Mouse (Mus musculus) midbrain, embryonic 12.5 days (tissue): Measurements from ENCODE around the gene Cntnap5b. TPM values are rescaled to one million over a fixed set of nuclear protein-coding genes. Genes with fewer than 3 reads are reported as not detected.
A peak's percentile ranks its signal among the peaks of the same experiment; 100 is the strongest.

Experiments used
- ATAC-seq: fragments of 200-750 bp; cut with Nextera tagmentation; 2 replicates; pipeline ENCODE4 v1.8.0; 2017; ENCODE audit warnings: low read depth, moderate TSS enrichment, moderate library complexity; ENCODE audit not compliant: low FRiP score
- H3K27ac ChIP-seq: fragments of 300-500 bp; sonication (generic); replicated peaks from 2 replicates; pipeline ENCODE4 v1.5.1; 2016; ENCODE audit warnings: mild to moderate bottlenecking
- H3K27me3 ChIP-seq: fragments of 300-500 bp; sonication (generic); 2 replicates; pipeline ENCODE4 v1.6.1; 2016; ENCODE audit warnings: mild to moderate bottlenecking
- H3K36me3 ChIP-seq: fragments of 300-500 bp; sonication (generic); 2 replicates; pipeline ENCODE4 v1.6.1; 2016
- H3K4me1 ChIP-seq: fragments of 300-500 bp; sonication (generic); 2 replicates; pipeline ENCODE4 v1.6.1; 2016
- H3K4me2 ChIP-seq: fragments of 300-500 bp; sonication (generic); replicated peaks from 2 replicates; pipeline ENCODE4 v1.6.1; 2016; ENCODE audit warnings: mild to moderate bottlenecking, moderate library complexity
- H3K4me3 ChIP-seq: fragments of 300-500 bp; sonication (generic); 2 replicates; pipeline ENCODE4 v1.5.1; 2016; ENCODE audit warnings: mild to moderate bottlenecking
- H3K9ac ChIP-seq: fragments of 300-500 bp; sonication (generic); replicated peaks from 2 replicates; pipeline ENCODE4 v1.6.1; 2016; ENCODE audit warnings: mild to moderate bottlenecking, moderate library complexity
- H3K9me3 ChIP-seq: fragments of 300-500 bp; sonication (generic); 2 replicates; pipeline ENCODE4 v1.6.1; 2016; ENCODE audit warnings: mild to moderate bottlenecking
- WGBS: fragments of 180-500 bp; shearing (Covaris S2); methylation state at CpG from one replicate; pipeline ENCODE4 v1.1.7; 2016; 5-methylcytosine and 5-hydroxymethylcytosine counted together
- polyA plus RNA-seq: library from polyadenylated mRNA; unstranded; fragments of >200 nt; fragmentation: Nextera tagmentation; extraction: Ambion mirVana; gene quantifications from 2 replicates; pipeline ENCODE4 v1.2.1, GENCODE M21; 2016

Gene Cntnap5b
- polyA plus RNA-seq: 0.54 and 0.69 TPM in 2 replicates

GRCm38 (mm10) chr1:99772614-99773013 is at the start of gene Cntnap5b:
TSS of gene Cntnap5b (plus strand) at chr1:99772765.
- no peaks in the 10 kb centered on the region for H3K36me3 ChIP-seq
- H3K4me1 ChIP-seq: 0 out of 2 replicates have a peak, but pooled peaks cover 4% of the 10 kb centered on the region
- H3K9me3 ChIP-seq: no peaks in the 10 kb centered on the region
- no peaks in the 10 kb centered on the region for H3K27me3 ChIP-seq
- peak within 1 kb of the TSS; percentile 36 for H3K4me3 ChIP-seq
- ATAC-seq: peak; percentile 28; the same call in 1 of the 2 replicates
- WGBS: 29% methylated on average over 7 of the region's 7 CpGs
- H3K9ac ChIP-seq: peak within 1 kb of the TSS; percentile 11; the same call in 1 of the 2 replicates
- no peak within 1 kb of the TSS for H3K27ac ChIP-seq
- H3K4me2 ChIP-seq: peak within 1 kb of the TSS; percentile 55

DNA sequence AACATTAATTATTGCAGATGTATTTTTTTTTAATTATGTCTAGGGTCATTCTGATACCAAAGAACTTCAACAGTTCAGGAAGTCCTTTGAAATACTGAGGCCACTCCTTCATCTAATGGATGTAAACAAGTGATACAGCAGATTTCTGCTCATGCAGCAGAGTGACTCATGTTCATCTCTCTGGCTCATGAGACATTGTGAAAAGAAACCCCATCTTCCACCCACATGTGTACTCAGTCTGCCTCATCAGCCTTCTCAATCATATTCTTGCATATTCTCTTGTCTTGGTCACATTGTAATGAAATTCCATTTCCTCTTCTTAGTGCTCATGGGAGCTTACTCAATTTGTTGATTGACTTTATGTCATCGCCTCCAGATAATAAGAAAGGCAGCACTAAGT is 12.6 kb upstream of the Cntnap5b start:
- no peaks in the 10 kb centered on the region for H3K4me1 ChIP-seq
- no peak overlapping the region for H3K4me2 ChIP-seq
- no peak for ATAC-seq
- no peaks in the 10 kb centered on the region for H3K36me3 ChIP-seq
- no peaks in the 10 kb centered on the region for H3K27me3 ChIP-seq
- H3K9me3 ChIP-seq: no peaks in the 10 kb centered on the region
- no peak overlapping the region for H3K4me3 ChIP-seq
- no peak overlapping the region for H3K27ac ChIP-seq
- H3K9ac ChIP-seq: no peak overlapping the region
- 92% methylated on average over 1 of the region's 1 CpGs for WGBS

DNA sequence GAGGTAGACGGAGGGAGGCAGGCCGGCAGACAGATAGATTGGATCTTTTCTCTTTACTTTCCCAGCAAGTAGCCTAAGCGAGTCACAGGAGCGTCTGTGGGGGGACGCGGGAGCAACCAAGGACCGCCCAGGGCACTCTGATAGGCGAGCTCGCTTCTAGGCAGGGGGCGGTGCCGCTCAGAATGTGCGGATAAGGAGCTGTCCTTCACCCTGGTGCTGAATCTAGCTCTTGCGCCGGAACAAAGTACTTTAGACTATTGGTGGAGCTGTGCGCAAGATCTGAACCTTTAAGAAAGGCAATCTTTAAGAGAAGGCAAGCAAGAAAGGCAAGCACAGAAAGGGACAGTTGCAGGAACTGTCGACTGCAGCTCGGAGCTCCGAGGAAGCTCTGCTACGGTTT is 382 bp upstream of the Cntnap5b start:
- peak; percentile 94 for ATAC-seq
- Histone ChIP-seq H3K4me3 (peak overlapping the region; percentile 36), H3K9ac (peak overlapping the region; percentile 11; the same call in 1 of the 2 replicates), H3K9me3 (no peaks in the 10 kb centered on the region), H3K4me1 (0 out of 2 replicates have a peak, but pooled peaks cover 4% of the 10 kb centered on the region), H3K27ac (no peak overlapping the region), H3K36me3 (no peaks in the 10 kb centered on the region), H3K27me3 (no peaks in the 10 kb centered on the region), H3K4me2 (peak overlapping the region; percentile 55)
- 2% methylated on average over 19 of the region's 19 CpGs for WGBS

DNA sequence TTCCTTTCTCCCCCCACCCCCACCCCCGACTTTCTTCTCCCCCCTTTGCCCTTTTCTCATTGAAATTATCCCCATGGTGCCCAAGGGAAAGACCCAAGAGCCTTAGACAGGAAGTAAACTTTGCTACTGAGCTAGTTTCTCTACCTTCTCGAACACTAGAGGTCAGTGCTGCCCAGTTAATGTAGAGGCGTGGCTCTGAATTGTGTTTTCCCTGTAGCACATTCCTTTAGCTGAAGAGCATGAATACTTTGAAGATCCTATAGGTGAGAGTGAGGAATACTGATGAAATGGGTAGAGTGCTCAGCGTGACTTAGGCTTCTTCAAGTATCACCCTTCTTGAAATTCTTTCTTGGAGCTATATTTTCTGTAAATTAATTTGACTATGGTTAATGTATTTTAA is 1.6 kb downstream of the Cntnap5b start:
- WGBS: 7% methylated on average over 4 of the region's 4 CpGs
- Histone ChIP-seq H3K27ac (no peak overlapping the region), H3K9me3 (no peaks in the 10 kb centered on the region), H3K9ac (no peak overlapping the region), H3K27me3 (no peaks in the 10 kb centered on the region), H3K4me2 (no peak overlapping the region), H3K4me1 (0 out of 2 replicates have a peak, but pooled peaks cover 4% of the 10 kb centered on the region), H3K4me3 (no peak overlapping the region), H3K36me3 (no peaks in the 10 kb centered on the region)
- ATAC-seq: peak; percentile 38

GRCm38 (mm10) chr1:99813334-99814110 is 41.0 kb downstream of the Cntnap5b start:
- Histone ChIP-seq H3K27me3 (no peaks in the 10 kb centered on the region), H3K4me1 (no peaks in the 10 kb centered on the region), H3K27ac (no peak overlapping the region), H3K4me3 (no peak overlapping the region), H3K4me2 (no peak overlapping the region), H3K36me3 (no peaks in the 10 kb centered on the region), H3K9ac (no peak overlapping the region), H3K9me3 (no peaks in the 10 kb centered on the region)
- WGBS: 90% methylated on average over 6 of the region's 6 CpGs
- ATAC-seq: no peak

GRCm38 (mm10) chr1:99872344-99872743 is 99.8 kb downstream of the Cntnap5b start:
- no peak overlapping the region for H3K9ac ChIP-seq
- H3K27me3 ChIP-seq: no peaks in the 10 kb centered on the region
- ATAC-seq: no peak
- 87% methylated on average over 3 of the region's 3 CpGs for WGBS
- H3K27ac ChIP-seq: no peak overlapping the region
- no peak overlapping the region for H3K4me3 ChIP-seq
- H3K9me3 ChIP-seq: no peaks in the 10 kb centered on the region
- H3K36me3 ChIP-seq: no peaks in the 10 kb centered on the region
- H3K4me2 ChIP-seq: no peak overlapping the region
- no peaks in the 10 kb centered on the region for H3K4me1 ChIP-seq

- Histone ChIP-seq H3K4me3 (no peak overlapping the region), H3K4me1 (no peaks in the 10 kb centered on the region), H3K27me3 (no peaks in the 10 kb centered on the region), H3K27ac (no peak overlapping the region), H3K9ac (no peak overlapping the region), H3K9me3 (no peaks in the 10 kb centered on the region), H3K36me3 (no peaks in the 10 kb centered on the region), H3K4me2 (no peak overlapping the region)
- 0 out of 2 replicates have a peak, but pooled peaks have one; percentile 63 for ATAC-seq
- 69% methylated on average over 2 of the region's 2 CpGs for WGBS
These were observed 135.2 kb downstream of the Cntnap5b start for GRCm38 (mm10) chr1:99907774-99908173.

- Histone ChIP-seq H3K27me3 (no peaks in the 10 kb centered on the region), H3K4me3 (no peak overlapping the region), H3K9me3 (no peaks in the 10 kb centered on the region), H3K9ac (no peak overlapping the region), H3K36me3 (no peaks in the 10 kb centered on the region), H3K4me2 (no peak overlapping the region), H3K27ac (no peak overlapping the region), H3K4me1 (no peaks in the 10 kb centered on the region)
- ATAC-seq: no peak
These were observed 170.9 kb downstream of the Cntnap5b start for GRCm38 (mm10) chr1:99943515-99943914.

DNA sequence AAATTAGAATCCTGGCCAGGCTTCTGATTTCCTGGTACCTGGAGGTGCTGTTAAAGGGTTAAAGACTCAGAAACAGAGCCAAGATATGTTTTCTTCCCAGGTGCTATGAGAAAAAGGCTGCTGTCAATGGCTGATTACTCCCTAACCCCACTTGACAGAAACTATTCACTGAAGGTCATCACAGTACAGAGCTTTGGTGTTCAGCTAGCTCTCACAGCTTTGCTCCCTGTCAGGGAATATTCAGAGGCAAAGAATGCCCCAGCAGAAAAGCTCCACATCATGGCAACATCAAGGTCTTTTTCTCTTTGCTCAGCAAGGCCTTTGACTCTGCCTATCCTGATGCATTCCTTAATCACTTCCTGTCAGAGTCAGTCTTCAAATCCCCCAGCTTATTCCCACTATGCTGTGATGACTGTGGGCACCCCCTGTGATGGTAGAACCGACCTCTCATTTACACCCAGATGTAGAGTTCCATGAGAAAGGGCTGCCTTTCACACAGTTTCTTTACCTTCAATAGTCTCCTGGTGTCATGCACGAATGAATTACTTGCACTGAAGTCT is 186.9 kb downstream of the Cntnap5b start:
- Histone ChIP-seq H3K4me1 (0 out of 2 replicates have a peak, but pooled peaks cover 3% of the 10 kb centered on the region), H3K27ac (no peak overlapping the region), H3K27me3 (no peaks in the 10 kb centered on the region), H3K36me3 (no peaks in the 10 kb centered on the region), H3K4me3 (no peak overlapping the region), H3K4me2 (no peak overlapping the region), H3K9ac (no peak overlapping the region), H3K9me3 (no peaks in the 10 kb centered on the region)
- ATAC-seq: no peak
- 15% methylated on average over 2 of the region's 2 CpGs for WGBS

- no peak overlapping the region for H3K4me2 ChIP-seq
- H3K9me3 ChIP-seq: no peaks in the 10 kb centered on the region
- no peaks in the 10 kb centered on the region for H3K27me3 ChIP-seq
- no peak overlapping the region for H3K27ac ChIP-seq
- H3K4me1 ChIP-seq: no peaks in the 10 kb centered on the region; the same call in 1 of the 2 replicates
- H3K9ac ChIP-seq: no peak overlapping the region
- H3K4me3 ChIP-seq: no peak overlapping the region
- no peak for ATAC-seq
- WGBS: 82% methylated on average over 2 of the region's 2 CpGs
- H3K36me3 ChIP-seq: no peaks in the 10 kb centered on the region
These were observed 194.9 kb downstream of the Cntnap5b start for GRCm38 (mm10) chr1:99967300-99968089.

DNA sequence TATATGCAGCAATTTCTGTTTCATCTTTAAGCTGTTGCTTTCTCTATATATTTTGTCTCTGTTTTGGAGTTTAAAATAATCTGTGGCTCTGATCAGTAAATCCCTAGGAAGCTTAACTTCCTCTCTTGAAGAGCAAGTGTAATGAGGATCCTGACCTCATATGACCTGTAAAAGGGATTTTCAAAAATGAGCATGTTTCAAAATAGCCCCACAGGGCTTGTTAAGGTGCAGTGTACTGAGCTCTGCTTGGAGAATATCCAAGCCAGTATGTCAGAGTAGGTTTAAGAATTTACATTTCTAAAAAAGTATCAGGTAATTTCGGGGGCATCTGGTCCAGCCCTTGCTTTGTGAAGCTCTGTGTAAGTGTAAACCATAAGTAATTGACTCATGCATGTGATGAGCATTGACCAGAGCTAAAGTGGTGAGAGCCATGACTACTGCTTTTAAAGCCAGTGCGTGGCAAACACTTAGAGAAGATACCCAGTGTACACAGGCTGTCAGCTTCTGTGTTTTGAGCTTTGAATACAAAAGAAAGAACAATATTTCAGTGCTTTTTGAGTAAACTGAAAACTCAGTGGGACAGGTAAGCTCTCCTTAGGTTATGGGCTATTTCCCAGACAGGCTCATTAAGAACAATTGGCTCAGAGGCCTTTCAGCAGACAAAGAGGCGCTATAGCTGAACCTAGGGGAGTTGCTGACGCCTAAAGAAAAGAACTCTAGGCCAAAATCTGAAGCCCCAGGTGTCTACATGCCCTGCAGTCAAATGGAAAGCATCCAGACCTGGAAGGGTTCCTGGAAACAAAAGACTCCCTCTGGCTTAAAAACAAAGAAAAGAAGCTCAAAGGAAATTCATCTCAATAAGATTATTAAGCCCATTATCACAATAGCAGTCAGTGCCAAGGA is 197.9 kb downstream of the Cntnap5b start:
- Histone ChIP-seq H3K27ac (no peak overlapping the region), H3K4me1 (no peaks in the 10 kb centered on the region; the same call in 1 of the 2 replicates), H3K9me3 (no peaks in the 10 kb centered on the region), H3K4me3 (no peak overlapping the region), H3K9ac (no peak overlapping the region), H3K4me2 (no peak overlapping the region), H3K36me3 (no peaks in the 10 kb centered on the region), H3K27me3 (no peaks in the 10 kb centered on the region)
- WGBS: 17% methylated on average over 4 of the region's 4 CpGs
- ATAC-seq: 0 out of 2 replicates have a peak, but pooled peaks have one; percentile 49
